Mouse (Mus musculus): ENCODE data around the gene Foxo3. TPM values are rescaled to one million over a fixed set of nuclear protein-coding genes. Genes with fewer than 3 reads are reported as not detected.

The Foxo3 gene
- total RNA-seq, 2 experiments from 2014 or later, result 73.1 to 78.6 TPM

DNA sequence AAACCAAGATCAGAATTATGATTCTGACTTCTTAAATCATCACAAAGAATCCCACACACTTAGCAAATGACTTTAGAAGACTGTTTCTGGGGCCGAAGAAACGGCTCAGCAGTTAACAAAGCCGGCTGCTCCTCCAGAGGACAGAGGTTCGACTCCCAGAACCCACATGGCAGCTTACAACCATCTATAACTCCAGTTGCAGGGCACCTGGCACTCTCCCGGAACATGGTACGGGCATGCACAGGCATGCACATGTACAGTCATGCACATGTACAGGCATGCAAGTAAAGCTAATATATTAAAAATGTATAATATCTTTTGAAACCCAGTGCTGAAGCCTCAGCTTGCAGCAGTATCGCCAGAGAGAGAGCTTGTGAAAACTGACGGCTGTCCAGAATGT lies 15.5 kb downstream of the Foxo3 start:
- no peak for DNase-seq (ENCODE audit: low spot score in 2 of 2)
- intact Hi-C loops (cut with DNase I), result no loop called here

DNA sequence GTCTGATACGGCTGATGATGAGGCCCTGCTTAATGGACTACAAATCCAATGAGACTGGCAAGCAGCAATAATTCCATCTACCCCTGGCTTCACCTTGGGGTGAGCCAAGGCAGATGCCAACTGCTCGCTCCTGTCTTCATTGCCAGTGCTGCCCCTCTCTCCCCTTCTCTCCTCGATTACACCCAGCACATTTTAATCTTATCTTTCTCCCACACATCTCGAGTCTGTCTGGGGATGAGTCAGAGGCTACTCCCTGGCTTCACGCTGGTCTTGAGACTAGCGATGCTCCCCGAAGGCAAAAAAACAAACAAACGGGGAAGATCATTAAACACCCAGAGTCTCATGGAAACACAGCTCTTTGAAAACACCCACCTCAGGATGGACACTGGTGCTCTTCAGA lies 16.0 kb downstream of the Foxo3 start:
- no peak for DNase-seq (ENCODE audit: low spot score in 2 of 2)

DNA sequence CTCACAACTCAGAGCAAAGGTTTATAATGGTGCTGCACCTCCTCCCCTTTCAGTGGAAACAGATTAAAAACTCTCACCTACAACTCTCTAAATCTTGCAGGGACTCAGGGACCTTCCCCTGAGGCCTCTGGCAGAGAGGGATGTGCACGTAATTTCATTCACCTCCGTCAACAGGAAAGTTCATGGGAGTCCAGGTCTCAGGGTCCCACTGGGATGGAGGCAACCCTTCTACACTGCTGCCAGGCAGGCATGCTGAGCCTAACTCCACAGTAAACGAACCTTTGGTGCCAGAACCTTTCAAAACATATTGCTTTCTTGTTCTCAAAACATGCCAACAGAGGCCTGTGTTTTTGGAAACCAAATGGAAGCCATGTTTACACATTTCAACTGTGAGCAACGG lies 17.0 kb downstream of the Foxo3 start:
- intact Hi-C loops (cut with DNase I), result no loop called here
- no peak for DNase-seq (ENCODE audit: low spot score in 2 of 2)

More for the DNA sequence above, 16.0 kb downstream of the Foxo3 start:
- intact Hi-C loops (cut with DNase I), result no loop called here

GRCm38 (mm10) chr10:42257985-42258384 lies 18.6 kb downstream of the Foxo3 start:
- DNase-seq (ENCODE audit: low spot score in 2 of 2), result no peak
- intact Hi-C loops (cut with DNase I), result no loop called here

DNA sequence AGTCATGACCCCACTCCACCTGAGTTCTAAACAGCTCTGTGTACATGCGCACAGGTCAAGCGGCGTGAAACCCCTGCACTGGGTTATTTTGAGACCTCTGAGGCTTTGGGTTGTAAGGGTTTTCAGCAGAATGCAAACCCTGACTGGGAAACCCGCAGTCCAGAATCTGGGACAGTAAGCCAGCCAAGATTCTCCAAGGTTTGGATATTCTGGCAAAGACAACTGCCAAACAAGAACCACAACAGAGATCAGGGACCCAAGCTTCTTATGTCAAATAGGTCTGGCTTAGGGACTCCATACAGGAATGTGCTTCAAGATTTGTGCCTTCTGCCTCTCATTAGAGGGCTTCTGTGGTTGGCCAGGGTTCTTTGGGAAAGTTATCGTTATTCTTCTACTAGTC lies 21.8 kb downstream of the Foxo3 start:
- no peak for DNase-seq (ENCODE audit: low spot score in 2 of 2)
- intact Hi-C loops (cut with DNase I), result no loop called here

GRCm38 (mm10) chr10:42251749-42252323 lies 24.7 kb downstream of the Foxo3 start:
- intact Hi-C loops (cut with DNase I), result no loop called here
- no peak for DNase-seq (ENCODE audit: low spot score in 2 of 2)

DNA sequence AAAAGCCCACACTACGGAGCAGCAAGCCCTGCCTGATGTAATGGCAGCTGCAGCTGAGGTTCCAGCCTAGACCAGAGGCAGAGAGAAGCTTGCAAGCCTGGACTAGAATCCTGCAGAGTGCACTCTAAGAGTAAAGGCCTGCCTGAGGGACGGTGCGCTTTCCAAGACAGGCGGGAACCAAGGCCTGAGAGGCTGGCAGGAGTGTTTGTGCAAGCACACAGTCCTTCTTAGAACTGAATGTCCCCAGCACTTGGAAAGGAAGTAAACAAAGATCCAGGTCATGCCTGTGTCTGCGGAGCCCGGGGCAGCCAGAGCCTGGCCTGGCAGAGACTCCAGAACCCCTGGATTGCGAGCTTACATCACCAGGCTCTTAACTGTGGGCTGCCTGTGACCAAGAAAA lies 25.4 kb downstream of the Foxo3 start:
- intact Hi-C loops (cut with DNase I), result no loop called here

DNA sequence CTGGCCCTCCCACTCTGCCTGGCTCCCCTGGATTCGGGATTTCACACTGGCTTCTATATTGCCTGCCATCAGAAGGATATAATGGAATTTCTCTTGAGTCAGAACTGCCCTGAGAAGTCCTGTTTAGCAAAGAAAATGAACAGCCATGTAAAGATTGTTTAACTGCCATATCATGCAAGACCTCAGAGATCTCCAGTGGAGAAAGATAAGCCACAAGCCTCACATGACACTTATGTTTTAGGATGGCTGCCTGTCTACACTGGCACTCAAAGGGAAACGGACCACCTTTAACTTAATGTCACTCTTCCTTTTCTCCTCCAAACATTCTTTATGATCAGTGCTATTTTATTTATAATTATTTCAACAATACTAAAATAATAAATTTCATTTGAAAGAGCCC lies 26.6 kb downstream of the Foxo3 start:
- no peak for DNase-seq (ENCODE audit: low spot score in 2 of 2)
- intact Hi-C loops (cut with DNase I), result no loop called here

More for the DNA sequence above, 25.4 kb downstream of the Foxo3 start:
- peak; percentile 50 to 52 for DNase-seq (ENCODE audit: low spot score in 2 of 2)

GRCm38 (mm10) chr10:42248644-42249043 lies 27.9 kb downstream of the Foxo3 start:
- intact Hi-C loops (cut with DNase I), result no loop called here

GRCm38 (mm10) chr10:42248156-42248555 lies 28.4 kb downstream of the Foxo3 start:
- DNase-seq (ENCODE audit: low spot score in 2 of 2), result no peak
- intact Hi-C loops (cut with DNase I), result no loop called here

More at GRCm38 (mm10) chr10:42248644-42249043, 27.9 kb downstream of the Foxo3 start:
- DNase-seq (ENCODE audit: low spot score in 2 of 2), result no peak

DNA sequence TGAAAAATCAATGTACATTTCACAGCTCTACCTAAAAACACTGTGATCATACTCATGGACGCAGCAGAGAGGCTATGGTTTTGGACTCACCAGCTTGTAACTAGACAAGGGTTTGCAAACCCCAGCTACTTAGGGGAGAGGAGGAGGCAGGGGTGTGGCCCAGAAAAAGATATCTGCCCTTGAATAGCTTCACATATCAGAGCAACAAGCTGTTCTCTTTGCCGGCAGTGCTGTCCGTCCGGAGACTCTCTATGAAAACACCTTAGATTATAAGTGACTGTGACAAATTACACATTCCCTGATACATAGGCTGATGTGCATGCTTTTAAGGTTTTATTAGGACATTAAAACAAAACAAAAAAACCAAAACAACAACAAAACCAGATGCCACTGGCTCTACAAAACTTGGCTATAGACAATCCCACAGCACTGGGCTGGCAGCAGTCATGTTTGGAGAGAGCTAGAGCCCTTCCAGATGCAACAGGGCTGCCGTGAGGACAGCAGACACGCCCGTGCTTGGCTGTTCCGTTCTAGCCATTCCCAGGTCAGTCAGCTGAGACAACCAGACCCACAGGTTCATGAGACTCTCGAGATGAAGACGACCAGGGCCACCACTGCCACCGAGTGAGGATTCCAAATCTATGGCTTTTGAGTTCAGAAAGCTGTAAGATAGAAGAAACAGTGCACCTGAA lies 29.3 kb downstream of the Foxo3 start:
- intact Hi-C loops (cut with DNase I), result no loop called here
- DNase-seq (ENCODE audit: low spot score in 2 of 2), result no peak

DNA sequence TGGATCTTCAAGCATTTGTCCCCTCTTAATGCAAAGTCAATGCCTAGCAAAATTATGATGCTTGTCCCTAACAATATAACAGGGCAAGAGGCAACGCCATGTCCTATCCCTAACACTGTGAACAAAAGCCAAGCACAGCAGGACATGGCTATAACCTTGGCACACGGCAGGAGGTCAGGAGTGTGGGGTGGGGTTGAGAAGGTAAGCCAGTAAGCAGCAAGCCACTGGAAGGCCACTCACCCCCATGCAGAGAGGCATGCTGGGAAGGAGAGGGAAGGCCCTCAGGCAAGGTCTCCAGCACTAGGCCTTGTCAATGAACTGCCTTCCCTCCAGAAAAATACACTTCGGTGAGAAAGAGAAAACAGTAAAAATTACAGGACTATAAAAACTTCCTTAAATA lies 30.1 kb downstream of the Foxo3 start:
- intact Hi-C loops (cut with DNase I), result no loop called here
- no peak for DNase-seq (ENCODE audit: low spot score in 2 of 2)

DNA sequence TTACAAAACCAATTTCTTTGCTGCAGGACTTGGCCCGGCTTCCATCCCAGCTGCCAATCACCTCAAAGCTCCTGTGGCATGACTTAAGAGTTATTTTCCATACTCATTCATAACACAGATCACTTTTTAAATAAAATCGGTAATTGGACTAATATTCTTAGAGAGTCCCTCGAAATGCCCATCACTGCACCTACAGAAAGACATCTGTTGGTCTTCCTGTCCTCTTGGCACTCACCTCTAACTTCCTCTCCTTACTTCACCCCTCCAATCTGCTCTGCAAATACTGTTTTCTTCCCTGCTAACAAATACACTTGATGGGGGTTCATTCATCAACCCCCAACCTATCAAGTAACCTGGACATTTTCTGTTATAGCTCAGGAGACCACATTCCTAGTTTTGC lies 30.9 kb downstream of the Foxo3 start:
- intact Hi-C loops (cut with DNase I), result no loop called here
- no peak for DNase-seq (ENCODE audit: low spot score in 2 of 2)

DNA sequence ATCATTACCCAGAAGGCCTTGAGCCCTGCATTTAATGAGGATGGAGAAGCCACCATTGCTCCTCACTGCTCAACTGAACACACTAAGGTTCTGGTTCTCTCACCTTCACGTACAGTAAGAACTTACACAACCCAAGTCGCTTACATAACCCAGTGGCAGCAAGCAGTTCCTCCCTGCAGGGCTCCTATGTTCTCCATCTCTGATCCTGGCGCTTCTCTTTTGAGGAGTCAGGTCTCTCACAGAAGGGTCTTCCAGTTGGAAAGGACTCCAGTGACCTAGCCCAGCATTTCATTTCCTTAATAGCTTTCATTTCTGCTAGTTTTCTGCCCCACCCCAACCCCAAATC lies 31.3 kb downstream of the Foxo3 start:
- intact Hi-C loops (cut with DNase I), result no loop called here
- DNase-seq (ENCODE audit: low spot score in 2 of 2), result no peak

GRCm38 (mm10) chr10:42244420-42245255 lies 31.9 kb downstream of the Foxo3 start:
- DNase-seq (ENCODE audit: low spot score in 2 of 2), result no peak
- intact Hi-C loops (cut with DNase I), result no loop called here

GRCm38 (mm10) chr10:42243925-42244324 lies 32.6 kb downstream of the Foxo3 start:
- intact Hi-C loops (cut with DNase I), result no loop called here
- no peak for DNase-seq (ENCODE audit: low spot score in 2 of 2)

DNA sequence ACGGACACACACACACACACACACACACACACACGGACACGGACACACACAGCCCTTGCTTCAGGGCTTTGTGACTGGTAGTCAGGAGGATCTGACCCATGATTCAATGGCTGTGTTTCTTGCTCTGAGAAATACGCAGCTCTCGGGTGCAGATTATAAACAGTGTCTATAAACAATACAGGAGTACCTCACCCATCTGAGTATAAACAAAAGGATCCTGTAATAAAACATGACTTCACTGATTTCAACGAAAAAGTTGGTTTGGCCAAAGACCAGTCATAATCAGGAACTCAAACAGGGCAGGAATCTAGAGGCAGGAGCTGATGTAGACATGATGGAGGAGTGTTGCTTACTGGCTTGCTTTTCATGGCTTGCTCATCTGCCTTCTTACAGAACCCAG lies 34.1 kb downstream of the Foxo3 start:
- DNase-seq (ENCODE audit: low spot score in 2 of 2), result no peak
- intact Hi-C loops (cut with DNase I), result no loop called here

GRCm38 (mm10) chr10:42241775-42242174 lies 34.8 kb downstream of the Foxo3 start:
- intact Hi-C loops (cut with DNase I), result no loop called here
- DNase-seq (ENCODE audit: low spot score in 2 of 2), result no peak

DNA sequence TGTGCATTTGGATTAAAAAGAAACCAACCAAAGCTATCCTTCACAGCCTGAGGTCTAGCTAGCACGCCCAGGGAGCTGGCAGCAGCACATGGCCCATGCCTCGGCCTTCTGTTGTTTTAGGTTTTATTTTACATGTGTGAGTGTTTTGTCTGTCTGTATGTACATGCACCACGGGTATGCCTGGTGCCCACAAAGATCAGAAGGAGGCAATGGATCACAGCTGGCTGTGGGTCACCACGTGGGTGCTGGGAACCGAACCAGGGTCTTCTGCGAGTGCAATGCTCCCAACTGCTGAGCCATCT lies 36.8 kb downstream of the Foxo3 start:
- intact Hi-C loops (cut with DNase I), result no loop called here
- DNase-seq (ENCODE audit: low spot score in 2 of 2), result no peak

DNA sequence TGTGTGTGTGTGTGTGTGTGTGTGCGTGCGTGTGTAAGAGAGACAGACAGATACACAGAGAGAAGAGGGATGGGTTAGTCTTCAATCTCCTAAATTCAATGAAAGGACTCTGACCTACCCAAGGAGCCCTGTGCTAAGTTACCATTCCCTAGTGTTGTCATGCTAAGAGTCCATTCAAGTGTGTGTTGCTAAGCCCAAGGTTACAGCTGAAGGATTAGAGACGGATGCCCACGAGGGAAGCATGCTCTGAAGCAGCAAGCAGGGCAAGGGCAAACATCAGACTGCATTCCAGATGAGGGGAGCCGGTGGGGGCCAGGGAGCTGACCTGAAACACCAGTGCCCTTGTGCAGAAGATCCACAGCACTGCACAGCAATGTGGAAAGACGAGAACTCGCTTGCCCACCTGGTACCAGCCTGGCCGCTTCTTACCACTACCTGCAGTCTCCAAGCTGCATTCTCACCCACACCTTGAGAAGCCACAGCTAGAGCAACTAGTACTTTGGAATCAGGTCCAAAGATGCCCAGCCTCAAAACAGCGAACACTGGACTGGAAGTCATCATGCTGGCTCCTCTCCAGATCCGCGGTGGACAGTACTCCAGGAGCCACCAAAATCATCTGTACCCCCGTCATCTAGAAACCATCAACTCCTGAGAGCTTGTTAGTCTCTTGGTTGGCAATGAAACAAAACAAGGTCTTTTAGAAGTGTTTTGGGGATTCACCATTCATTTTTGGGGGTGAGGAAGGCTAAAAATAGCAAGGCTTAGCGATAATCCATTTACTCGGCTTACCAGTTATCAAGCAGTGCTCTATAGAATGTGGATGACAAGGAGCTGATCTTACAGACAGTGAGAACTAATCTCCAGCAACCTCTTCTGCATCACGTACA lies 37.4 kb downstream of the Foxo3 start:
- intact Hi-C loops (cut with DNase I), result no loop called here
- DNase-seq (ENCODE audit: low spot score in 2 of 2), result no peak
